Mouse (Mus musculus): ENCODE measurements at regions not wholly inside any gene's neighbourhood (a gene's known extent, or its start where the extent isn't known, plus 50 kb on each side); places are given as distances from the start of the nearest gene placed in this dataset.

GRCm38 (mm10) chr12:109400936-109401586, 51.6 kb upstream of the Dlk1 start:
- Histone ChIP-seq H3K4me1 (ENCODE audit: control insufficient read depth, insufficient read depth, low read length) (no peaks in the 10 kb centered on the region), H3K27ac (ENCODE audit: control insufficient read depth, insufficient read depth, low read depth, low read length, poor library complexity) (no peak overlapping the region), H3K4me3 (replicated peaks; ENCODE audit: control insufficient read depth, low read depth, low read length) (no peak overlapping the region)
- WGBS = 27% methylated on average over 15 of the region's 15 CpGs
- TF ChIP-seq POLR2A (IDR thresholded peaks at IDR 0.05; ENCODE audit: borderline replicate concordance, control insufficient read depth, low read depth, low read length) = no peak
- TF ChIP-seq CTCF (IDR thresholded peaks at IDR 0.05; ENCODE audit: control insufficient read depth, insufficient read depth, low read length) = peak; percentile 71

- no peak overlapping the region for H3K27ac ChIP-seq (ENCODE audit: control insufficient read depth, insufficient read depth, low read depth, low read length, poor library complexity)
- TF ChIP-seq POLR2A (IDR thresholded peaks at IDR 0.05; ENCODE audit: borderline replicate concordance, control insufficient read depth, low read depth, low read length) = no peak
- TF ChIP-seq CTCF (IDR thresholded peaks at IDR 0.05; ENCODE audit: control insufficient read depth, insufficient read depth, low read length) = no peak
- WGBS = 66% methylated on average over 6 of the region's 6 CpGs
- H3K4me3 ChIP-seq (replicated peaks; ENCODE audit: control insufficient read depth, low read depth, low read length) = no peak overlapping the region
- no peaks in the 10 kb centered on the region for H3K4me1 ChIP-seq (ENCODE audit: control insufficient read depth, insufficient read depth, low read length)
Measured at GRCm38 (mm10) chr12:109401696-109402095, 50.9 kb upstream of the Dlk1 start.

GRCm38 (mm10) chr12:109402226-109402625, 50.4 kb upstream of the Dlk1 start:
- H3K4me3 ChIP-seq (replicated peaks; ENCODE audit: control insufficient read depth, low read depth, low read length) = no peak overlapping the region
- H3K27ac ChIP-seq (ENCODE audit: control insufficient read depth, insufficient read depth, low read depth, low read length, poor library complexity) = no peak overlapping the region
- TF ChIP-seq CTCF (IDR thresholded peaks at IDR 0.05; ENCODE audit: control insufficient read depth, insufficient read depth, low read length) = no peak
- no peak for TF ChIP-seq POLR2A (IDR thresholded peaks at IDR 0.05; ENCODE audit: borderline replicate concordance, control insufficient read depth, low read depth, low read length)
- H3K4me1 ChIP-seq (ENCODE audit: control insufficient read depth, insufficient read depth, low read length) = no peaks in the 10 kb centered on the region
- 33% methylated on average over 9 of the region's 9 CpGs for WGBS
